In the genomic region with DNA sequence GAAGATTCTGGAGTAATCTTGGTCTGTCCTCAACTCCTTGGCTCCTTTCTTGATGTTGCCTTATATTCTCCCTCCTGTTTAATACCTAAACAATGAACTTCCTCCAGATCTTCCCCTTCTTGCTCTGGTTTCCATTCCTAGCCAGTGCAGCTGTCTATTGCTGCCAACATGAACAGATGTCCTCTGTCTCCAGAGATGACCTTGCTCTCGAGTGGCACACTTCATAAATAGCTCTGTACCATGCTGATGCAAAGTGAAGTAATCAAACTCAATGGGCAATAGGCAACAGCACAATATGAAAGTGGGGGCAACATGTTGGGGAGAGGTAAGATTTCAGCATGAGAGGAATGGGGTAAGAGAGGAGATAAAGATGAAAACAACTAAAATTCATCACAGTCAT, we compare ENCODE assay signal across 24 mouse cellular contexts.
"Had no signal": no experiment of that assay in that cellular context is flagged by ENCODE, and none has a peak within 500 bp of the region (broad histone marks: within the 10 kb centered on the region; RNA-seq: fewer than 3 reads in every experiment).

No protein-coding gene starts in this region.

- H3K36me3 ChIP-seq: hindbrain, embryonic 10.5 days; hindbrain, embryonic 12.5 days; intestine, embryonic 15.5 days; kidney, embryonic 15.5 days; limb, embryonic 13.5 days; limb, embryonic 15.5 days; liver, embryonic 12.5 days had no signal

- H3K27me3 ChIP-seq: hindbrain, embryonic 12.5 days; intestine, embryonic 15.5 days; kidney, embryonic 15.5 days; limb, embryonic 13.5 days; limb, embryonic 15.5 days; liver, embryonic 12.5 days had no signal

- H3K4me1 ChIP-seq: hindbrain, embryonic 10.5 days; hindbrain, embryonic 12.5 days; intestine, embryonic 15.5 days; kidney, embryonic 15.5 days; limb, embryonic 13.5 days; limb, embryonic 15.5 days; liver, embryonic 12.5 days had no signal

- H3K27ac ChIP-seq: gastrocnemius, adult 2 months; hindbrain, embryonic 10.5 days; hindbrain, embryonic 12.5 days; hindbrain, embryonic 14.5 days; intestine, embryonic 15.5 days; kidney, embryonic 15.5 days; kidney, postnatal 0 days; limb, embryonic 13.5 days; limb, embryonic 15.5 days; liver, embryonic 12.5 days; liver, embryonic 14.5 days had no signal

- H3K4me3 ChIP-seq: gastrocnemius, adult 2 months; hindbrain, embryonic 10.5 days; hindbrain, embryonic 12.5 days; intestine, embryonic 15.5 days; kidney, embryonic 15.5 days; limb, embryonic 13.5 days; limb, embryonic 15.5 days; liver, embryonic 12.5 days had no signal

- DNase-seq: gastrocnemius, adult 2 months; gastrocnemius, postnatal 10 days; gastrocnemius, postnatal 25 days; heart, postnatal 36 days; kidney, adult 18-20 months; kidney, adult 9 months; kidney, postnatal 14 days; kidney, postnatal 36 days; layer of hippocampus, adult 9-11 months; layer of hippocampus, postnatal 36 days; left cerebral cortex, postnatal 4 days had no signal

- ATAC-seq: hindbrain, embryonic 16.5 days; inflammation-experienced regulatory T-cells, adult 6 months; intestine, embryonic 15.5 days; intestine, postnatal 0 days; liver, embryonic 12.5 days had no signal

- H3K9me3 ChIP-seq: hindbrain, embryonic 10.5 days; hindbrain, embryonic 12.5 days; intestine, embryonic 15.5 days; kidney, embryonic 15.5 days; limb, embryonic 13.5 days; limb, embryonic 15.5 days; liver, embryonic 12.5 days had no signal

- H3K4me2 ChIP-seq: hindbrain, embryonic 12.5 days; hindbrain, embryonic 14.5 days; intestine, embryonic 15.5 days; kidney, embryonic 15.5 days; limb, embryonic 13.5 days; limb, embryonic 15.5 days; liver, embryonic 12.5 days had no signal

- H3K9ac ChIP-seq: hindbrain, embryonic 12.5 days; hindbrain, embryonic 14.5 days; intestine, embryonic 15.5 days; kidney, embryonic 15.5 days; limb, embryonic 13.5 days; limb, embryonic 15.5 days; liver, embryonic 12.5 days; liver, embryonic 14.5 days had no signal
